Mouse (Mus musculus): ENCODE results near the gene Cd300lf. TPM values are rescaled to one million over a fixed set of nuclear protein-coding genes. Genes with fewer than 3 reads are reported as not detected.

The Cd300lf gene
- polyA plus RNA-seq, 1 experiment from 2014 or later: not detected

GRCm38 (mm10) chr11:115100032-115100621 is 33.7 kb downstream of the Cd300lf start:
- WGBS: 75% methylated on average over 5 of the region's 5 CpGs
- no peak overlapping the region for H3K27ac ChIP-seq
- H3K4me2 ChIP-seq (replicated peaks): no peak overlapping the region
- no peak for ATAC-seq (ENCODE audit: low FRiP score, low read depth)
- no peaks in the 10 kb centered on the region for H3K27me3 ChIP-seq (replicated peaks)
- peaks cover 10% of the 10 kb centered on the region; the same call in 1 of the 2 replicates for H3K4me1 ChIP-seq
- H3K4me3 ChIP-seq: no peak overlapping the region
- H3K9ac ChIP-seq: no peak overlapping the region
- H3K36me3 ChIP-seq: no peaks in the 10 kb centered on the region
- H3K9me3 ChIP-seq: no peaks in the 10 kb centered on the region

DNA sequence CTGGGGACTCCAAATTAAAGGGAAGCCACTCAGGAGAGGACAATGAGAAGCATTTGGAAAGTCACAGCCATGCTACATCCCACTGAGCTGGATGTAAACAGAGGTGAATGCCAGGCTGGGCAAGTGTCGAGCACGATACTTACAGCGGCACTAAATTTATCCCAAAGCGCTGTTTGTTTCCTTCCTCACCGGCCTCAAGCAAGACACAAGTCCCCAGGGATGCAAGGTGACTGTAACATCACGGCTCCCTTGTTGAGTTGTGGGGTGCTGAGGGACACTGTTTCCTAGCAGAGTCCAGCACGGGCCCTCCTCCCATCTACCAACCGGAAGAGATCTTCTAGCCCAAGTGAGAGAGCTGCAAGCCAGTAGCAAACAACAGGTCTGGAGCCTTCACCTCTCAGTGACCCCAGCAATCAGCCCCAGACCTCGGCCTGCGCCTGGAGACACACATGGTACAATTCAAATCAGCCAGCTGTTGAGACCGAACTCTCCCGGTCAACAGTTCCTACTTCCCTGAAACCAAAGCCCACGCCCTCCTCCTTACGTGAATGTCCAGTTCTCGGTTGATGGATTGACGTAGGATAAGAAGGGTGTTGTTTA is 34.5 kb downstream of the Cd300lf start:
- Histone ChIP-seq H3K9ac (no peak overlapping the region), H3K4me1 (peaks cover 10% of the 10 kb centered on the region; the same call in 1 of the 2 replicates), H3K36me3 (no peaks in the 10 kb centered on the region), H3K4me2 (replicated peaks) (no peak overlapping the region), H3K27ac (no peak overlapping the region), H3K4me3 (no peak overlapping the region), H3K9me3 (no peaks in the 10 kb centered on the region), H3K27me3 (replicated peaks) (no peaks in the 10 kb centered on the region)
- 53% methylated on average over 16 of the region's 16 CpGs for WGBS
- ATAC-seq (ENCODE audit: low FRiP score, low read depth): no peak

DNA sequence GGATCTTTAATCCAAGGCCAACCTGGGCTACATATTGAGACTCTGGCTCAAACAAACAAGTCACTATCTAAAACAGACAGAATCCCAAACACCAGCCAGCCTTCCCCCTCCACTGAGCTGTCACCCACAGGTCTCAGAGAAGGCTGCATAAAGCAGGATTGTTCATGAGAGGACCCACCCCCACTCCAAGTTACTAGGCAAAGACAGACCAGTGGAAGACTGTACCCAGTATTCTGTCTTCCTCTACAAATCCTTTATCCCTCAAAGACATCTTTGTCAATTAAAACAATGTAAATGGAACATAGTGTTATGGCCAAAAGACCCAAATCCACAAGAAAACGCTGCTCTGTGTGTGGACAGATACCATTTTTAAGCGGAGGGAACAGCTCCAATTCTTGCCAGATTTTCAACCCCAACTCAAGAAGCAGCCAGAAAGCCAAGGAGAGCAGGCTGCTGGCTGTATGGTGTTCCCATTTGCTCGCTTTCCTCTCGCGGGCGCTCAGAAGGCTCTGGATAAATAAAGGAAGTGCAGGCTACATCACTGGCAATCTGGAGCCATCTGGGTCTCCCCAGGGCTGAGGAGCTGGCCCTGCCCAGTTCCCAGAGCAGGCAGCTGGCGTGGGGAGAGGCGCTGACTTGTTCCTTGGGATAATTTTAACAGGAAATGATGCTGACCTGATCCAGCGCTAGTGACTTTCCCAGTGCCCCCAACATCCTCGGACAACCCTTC is 35.4 kb downstream of the Cd300lf start:
- no peak overlapping the region for H3K4me2 ChIP-seq (replicated peaks)
- no peak for ATAC-seq (ENCODE audit: low FRiP score, low read depth)
- peaks cover 10% of the 10 kb centered on the region; the same call in 1 of the 2 replicates for H3K4me1 ChIP-seq
- 61% methylated on average over 10 of the region's 10 CpGs for WGBS
- no peak overlapping the region for H3K9ac ChIP-seq
- peaks cover 2% of the 10 kb centered on the region; the same call in 1 of the 2 replicates for H3K9me3 ChIP-seq
- H3K4me3 ChIP-seq: no peak overlapping the region
- no peak overlapping the region for H3K27ac ChIP-seq
- H3K36me3 ChIP-seq: no peaks in the 10 kb centered on the region
- H3K27me3 ChIP-seq (replicated peaks): no peaks in the 10 kb centered on the region

- Histone ChIP-seq H3K4me1 (peaks cover 9% of the 10 kb centered on the region), H3K27me3 (replicated peaks) (peaks cover 29% of the 10 kb centered on the region), H3K27ac (no peak overlapping the region), H3K9ac (no peak overlapping the region), H3K36me3 (no peaks in the 10 kb centered on the region), H3K4me2 (replicated peaks) (peak overlapping the region; percentile 57), H3K9me3 (peaks cover 6% of the 10 kb centered on the region; the same call in 1 of the 2 replicates), H3K4me3 (peak overlapping the region; percentile 18; the same call in 1 of the 2 replicates)
- WGBS: 14% methylated on average over 4 of the region's 4 CpGs
- no peak for ATAC-seq (ENCODE audit: low FRiP score, low read depth)
Observed at GRCm38 (mm10) chr11:115092140-115092539, 41.7 kb downstream of the Cd300lf start.

DNA sequence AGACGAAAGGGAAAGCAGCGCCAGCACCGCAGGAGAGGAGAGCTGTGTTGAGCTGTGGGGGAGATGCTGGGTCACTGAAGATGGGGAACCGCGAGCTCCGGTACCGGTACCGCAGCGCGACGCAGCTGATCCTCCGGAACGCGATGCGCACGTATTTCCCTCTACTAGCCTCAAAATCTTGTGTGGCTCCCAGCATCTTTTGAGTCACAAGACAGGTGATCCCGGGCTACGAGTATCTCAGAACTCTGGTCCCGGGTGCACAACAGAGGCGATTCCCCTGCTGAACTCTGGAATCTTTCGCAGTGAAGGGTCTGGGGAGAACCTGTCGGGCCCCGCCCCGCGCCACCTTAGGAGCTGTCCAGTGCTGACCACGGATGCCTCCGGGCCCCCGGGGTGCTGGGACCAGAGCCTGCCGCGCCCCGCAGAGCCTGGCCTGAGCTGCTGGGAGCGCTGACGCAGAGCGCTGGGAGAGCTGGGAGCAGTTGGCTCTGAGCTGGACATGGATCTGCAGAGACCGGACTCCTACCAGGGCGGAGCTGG is 42.4 kb downstream of the Cd300lf start, which contains the start of gene Rab37:
Rab37 (plus strand) TSS at position 70 of the 540 bp plus-strand sequence.
- Histone ChIP-seq H3K4me3 (peak within 1 kb of the TSS; percentile 18; the same call in 1 of the 2 replicates), H3K9me3 (peaks cover 6% of the 10 kb centered on the region; the same call in 1 of the 2 replicates), H3K36me3 (no peaks in the 10 kb centered on the region), H3K4me2 (replicated peaks) (peak within 1 kb of the TSS; percentile 57), H3K9ac (peak within 1 kb of the TSS; percentile 47; the same call in 1 of the 2 replicates), H3K4me1 (peaks cover 9% of the 10 kb centered on the region), H3K27me3 (replicated peaks) (peaks cover 29% of the 10 kb centered on the region), H3K27ac (no peak within 1 kb of the TSS)
- WGBS: 3% methylated on average over 36 of the region's 36 CpGs
- no peak for ATAC-seq (ENCODE audit: low FRiP score, low read depth)

DNA sequence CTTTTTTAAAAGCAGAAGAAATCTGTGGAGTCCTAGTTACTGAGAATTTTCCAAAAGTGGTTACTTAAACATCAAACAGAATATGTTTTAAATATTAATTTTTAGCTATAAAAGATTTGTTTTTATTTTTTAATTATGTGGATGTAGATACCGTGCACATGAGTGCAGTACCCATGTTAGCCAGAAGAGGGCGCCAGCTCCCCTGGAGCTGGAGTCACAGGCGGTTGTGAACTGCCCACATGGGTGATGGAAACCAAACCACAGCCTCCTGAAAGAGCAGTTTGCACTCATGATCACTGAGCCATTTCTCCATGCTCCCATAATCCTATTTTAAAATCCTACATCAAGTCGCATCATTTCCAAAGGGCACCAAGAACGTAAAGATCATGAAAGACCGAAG is 43.9 kb downstream of the Cd300lf start:
- Histone ChIP-seq H3K36me3 (no peaks in the 10 kb centered on the region), H3K27ac (no peak overlapping the region), H3K4me1 (peaks cover 12% of the 10 kb centered on the region), H3K4me2 (replicated peaks) (no peak overlapping the region), H3K9ac (no peak overlapping the region), H3K4me3 (no peak overlapping the region), H3K9me3 (peaks cover 6% of the 10 kb centered on the region; the same call in 1 of the 2 replicates), H3K27me3 (replicated peaks) (peaks cover 29% of the 10 kb centered on the region)
- ATAC-seq (ENCODE audit: low FRiP score, low read depth): no peak
- 68% methylated on average over 6 of the region's 6 CpGs for WGBS

DNA sequence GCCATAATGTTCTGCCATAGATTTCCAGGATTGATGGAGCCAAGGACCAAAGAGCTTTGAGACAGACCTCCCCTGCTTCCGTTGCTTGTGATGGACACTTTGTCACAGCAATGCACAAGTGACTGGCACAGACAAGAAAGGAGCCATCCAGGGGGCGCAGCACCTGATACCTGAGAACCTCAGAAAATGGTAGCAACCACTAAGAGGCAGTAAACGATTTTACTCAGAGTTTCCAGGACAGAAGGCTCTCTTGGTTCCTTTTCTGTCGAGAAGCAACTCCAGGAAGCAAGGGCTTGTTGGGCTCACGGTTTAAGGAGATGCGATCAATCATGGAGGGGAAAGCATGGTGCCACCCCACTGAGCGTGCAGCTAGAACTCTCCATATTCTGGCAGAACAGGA is 47.6 kb downstream of the Cd300lf start:
- Histone ChIP-seq H3K4me3 (no peak overlapping the region), H3K36me3 (no peaks in the 10 kb centered on the region), H3K9me3 (no peaks in the 10 kb centered on the region), H3K9ac (no peak overlapping the region), H3K27me3 (replicated peaks) (peaks cover 13% of the 10 kb centered on the region), H3K27ac (no peak overlapping the region), H3K4me2 (replicated peaks) (no peak overlapping the region), H3K4me1 (peaks cover 12% of the 10 kb centered on the region; the same call in 1 of the 2 replicates)
- ATAC-seq (ENCODE audit: low FRiP score, low read depth): no peak
- 69% methylated on average over 7 of the region's 7 CpGs for WGBS

- ATAC-seq (ENCODE audit: low FRiP score, low read depth): no peak
- H3K4me2 ChIP-seq (replicated peaks): peak overlapping the region; percentile 0; the same call in 1 of the 2 replicates
- 61% methylated on average over 8 of the region's 8 CpGs for WGBS
Observed at GRCm38 (mm10) chr11:115085064-115085463, 48.7 kb downstream of the Cd300lf start.

DNA sequence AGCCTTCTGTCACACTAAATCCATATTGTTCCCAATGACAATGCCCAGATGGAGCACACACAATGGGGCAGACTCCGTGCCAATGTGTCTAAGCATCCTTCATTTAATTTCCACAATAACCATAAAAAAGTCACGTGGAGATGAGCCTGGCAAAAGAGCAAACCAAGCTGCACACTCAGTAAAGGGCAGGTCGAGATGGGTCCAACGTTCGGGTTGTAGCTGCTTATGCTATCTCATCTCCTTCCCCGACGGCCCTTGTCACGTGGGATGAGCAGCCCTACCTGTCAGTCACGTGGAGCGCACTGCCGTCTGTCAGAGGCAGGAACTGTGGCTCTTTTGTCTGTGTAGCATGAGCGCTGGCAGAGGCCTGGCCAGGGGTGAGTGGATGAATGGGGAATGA is 49.2 kb downstream of the Cd300lf start:
- Histone ChIP-seq H3K27ac (no peak overlapping the region), H3K9me3 (no peaks in the 10 kb centered on the region), H3K4me3 (no peak overlapping the region), H3K27me3 (replicated peaks) (peaks cover 3% of the 10 kb centered on the region; the same call in 1 of the 2 replicates), H3K9ac (no peak overlapping the region), H3K36me3 (no peaks in the 10 kb centered on the region), H3K4me2 (replicated peaks) (peak overlapping the region; percentile 0; the same call in 1 of the 2 replicates), H3K4me1 (peaks cover 12% of the 10 kb centered on the region; the same call in 1 of the 2 replicates)
- peak; percentile 21; the same call in 1 of the 2 replicates for ATAC-seq (ENCODE audit: low FRiP score, low read depth)
- 27% methylated on average over 12 of the region's 12 CpGs for WGBS

More at GRCm38 (mm10) chr11:115085064-115085463, 48.7 kb downstream of the Cd300lf start:
- Histone ChIP-seq H3K9ac (no peak overlapping the region), H3K4me1 (peaks cover 12% of the 10 kb centered on the region; the same call in 1 of the 2 replicates), H3K36me3 (no peaks in the 10 kb centered on the region), H3K27ac (no peak overlapping the region), H3K27me3 (replicated peaks) (peaks cover 3% of the 10 kb centered on the region; the same call in 1 of the 2 replicates), H3K9me3 (no peaks in the 10 kb centered on the region), H3K4me3 (no peak overlapping the region)

- WGBS: 47% methylated on average over 18 of the region's 18 CpGs
- H3K9ac ChIP-seq: no peak overlapping the region
- H3K36me3 ChIP-seq: no peaks in the 10 kb centered on the region
- H3K9me3 ChIP-seq: no peaks in the 10 kb centered on the region
- peaks cover 3% of the 10 kb centered on the region; the same call in 1 of the 2 replicates for H3K27me3 ChIP-seq (replicated peaks)
- peaks cover 12% of the 10 kb centered on the region; the same call in 1 of the 2 replicates for H3K4me1 ChIP-seq
- H3K27ac ChIP-seq: no peak overlapping the region
- H3K4me2 ChIP-seq (replicated peaks): no peak overlapping the region
- ATAC-seq (ENCODE audit: low FRiP score, low read depth): no peak; the same call in 1 of the 2 replicates
- H3K4me3 ChIP-seq: no peak overlapping the region
Observed at GRCm38 (mm10) chr11:115083376-115084139, 50.2 kb downstream of the Cd300lf start.

DNA sequence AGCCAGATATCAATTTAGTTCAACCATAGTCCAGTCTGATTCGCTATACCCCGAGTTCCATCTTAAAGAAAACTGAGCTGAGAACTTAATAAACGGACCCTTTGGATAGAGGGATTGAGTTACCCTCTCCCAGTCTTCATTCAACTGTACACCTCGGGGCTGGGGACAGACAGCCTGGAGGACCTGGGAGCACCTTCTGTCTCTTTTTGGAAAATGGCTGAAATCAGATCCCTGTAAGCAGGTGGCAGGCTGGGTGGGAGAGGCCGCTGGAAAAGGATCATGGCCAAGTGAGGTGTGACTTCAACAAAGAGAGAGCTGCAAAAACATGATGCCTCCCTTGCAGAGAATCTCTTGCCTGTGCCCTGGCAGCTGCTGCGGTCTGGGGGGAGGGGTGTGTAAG is 51.6 kb downstream of the Cd300lf start:
- H3K9me3 ChIP-seq: no peaks in the 10 kb centered on the region
- no peak overlapping the region for H3K4me2 ChIP-seq (replicated peaks)
- ATAC-seq (ENCODE audit: low FRiP score, low read depth): no peak
- peaks cover 12% of the 10 kb centered on the region; the same call in 1 of the 2 replicates for H3K4me1 ChIP-seq
- H3K36me3 ChIP-seq: no peaks in the 10 kb centered on the region
- H3K27ac ChIP-seq: no peak overlapping the region
- H3K27me3 ChIP-seq (replicated peaks): no peaks in the 10 kb centered on the region; the same call in 1 of the 2 replicates
- no peak overlapping the region for H3K4me3 ChIP-seq
- WGBS: 75% methylated on average over 6 of the region's 6 CpGs
- no peak overlapping the region for H3K9ac ChIP-seq

Measured in neural tube, embryonic 12.5 days (tissue).